Mouse (Mus musculus) erythroid progenitor cell, adult 5-6 weeks (primary cell): Measurements from ENCODE around the gene Fam107b. TPM values are rescaled to one million over a fixed set of nuclear protein-coding genes. Genes with fewer than 3 reads are reported as not detected.
"Not testable (repeated sequence)": the region's sequence is repeated elsewhere in the genome, so short reads cannot be mapped to it uniquely, and the experiment has no call there.

Experiments
- ATAC-seq: replicated peaks from 2 replicates; pipeline ENCODE4 v1.8.0; 2016; ENCODE audit warnings: moderate number of reproducible peaks, mild to moderate bottlenecking, moderate TSS enrichment, inconsistent platforms; ENCODE audit not compliant: poor library complexity, low FRiP score, severe bottlenecking
- total RNA-seq, 2 experiments: library from RNA; stranded (forward) in 1 of 2; stranded (reverse) in 1 of 2; fragments of 150-400 nt in 1 of 2; fragments of 186-747, 209-891 nt in 1 of 2; gene quantifications; 2 replicates each; pipeline versions ENCODE4 v1.2.3 to v1.2.4; 2015 to 2017; ENCODE audit warnings: low replicate concordance in 2 of 2

The Fam107b gene
- total RNA-seq, 2 experiments from 2014 or later: 101 to 288 TPM

DNA sequence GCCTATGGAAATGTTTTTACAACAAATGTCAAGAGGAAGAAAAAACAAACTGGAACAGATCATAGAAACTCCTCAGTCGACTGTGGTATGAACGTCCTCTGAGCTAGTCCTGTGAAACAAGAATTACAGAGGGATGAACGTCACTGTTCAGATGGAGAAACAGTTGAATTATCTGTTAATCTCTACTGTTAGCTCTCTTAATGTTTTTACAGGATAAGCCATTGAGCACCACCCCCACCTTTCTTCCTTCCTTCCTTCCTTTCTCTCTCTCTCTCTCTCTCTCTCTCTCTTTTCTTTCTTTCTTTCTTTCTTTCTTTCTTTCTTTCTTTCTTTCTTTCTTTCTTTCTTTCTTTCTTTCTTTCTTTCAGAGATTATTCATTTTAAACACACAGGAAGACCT lies 135.0 kb downstream of the Fam107b start:
- ATAC-seq: not testable (repeated sequence)

- ATAC-seq: no peak
These were observed 136.9 kb downstream of the Fam107b start for GRCm38 (mm10) chr2:3707236-3707635.

DNA sequence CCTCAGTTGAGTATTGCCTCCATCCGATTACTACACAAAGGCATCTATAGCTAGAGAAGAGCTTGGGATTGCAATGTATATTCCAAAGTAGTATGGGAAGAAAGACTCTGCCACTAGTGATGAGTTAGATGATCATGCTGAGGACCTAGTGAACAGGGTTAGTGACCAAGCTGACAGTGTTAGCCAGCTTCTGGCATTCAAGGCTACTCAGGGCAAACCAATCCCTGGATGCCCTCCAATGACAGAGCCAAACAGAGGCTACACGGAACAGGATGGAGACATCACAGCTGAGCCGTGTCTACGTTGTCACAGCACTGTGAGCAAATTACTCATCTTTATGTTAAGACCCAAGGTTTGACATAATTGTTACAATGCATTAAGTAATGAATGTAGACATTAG lies 138.3 kb downstream of the Fam107b start:
- ATAC-seq: no peak

DNA sequence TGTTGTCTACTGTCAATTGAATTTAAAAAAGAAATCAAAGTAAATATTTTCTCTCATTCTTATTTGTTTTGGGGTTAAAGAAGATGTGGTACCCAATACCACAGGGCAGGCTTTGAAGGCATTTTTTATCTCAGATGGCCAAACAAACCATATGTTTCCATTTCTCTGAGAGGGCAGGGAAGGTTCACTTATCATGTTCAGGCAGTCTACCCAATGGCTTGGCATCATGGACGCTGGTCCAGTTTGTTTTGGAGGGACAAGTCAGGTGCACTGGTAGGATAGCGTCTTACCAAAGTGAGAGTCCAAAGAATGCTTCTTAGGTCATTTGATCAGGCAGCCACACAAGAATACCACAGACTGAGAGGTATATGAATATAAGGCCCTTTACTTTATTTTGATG lies 139.6 kb downstream of the Fam107b start:
- ATAC-seq: peak; percentile 73

DNA sequence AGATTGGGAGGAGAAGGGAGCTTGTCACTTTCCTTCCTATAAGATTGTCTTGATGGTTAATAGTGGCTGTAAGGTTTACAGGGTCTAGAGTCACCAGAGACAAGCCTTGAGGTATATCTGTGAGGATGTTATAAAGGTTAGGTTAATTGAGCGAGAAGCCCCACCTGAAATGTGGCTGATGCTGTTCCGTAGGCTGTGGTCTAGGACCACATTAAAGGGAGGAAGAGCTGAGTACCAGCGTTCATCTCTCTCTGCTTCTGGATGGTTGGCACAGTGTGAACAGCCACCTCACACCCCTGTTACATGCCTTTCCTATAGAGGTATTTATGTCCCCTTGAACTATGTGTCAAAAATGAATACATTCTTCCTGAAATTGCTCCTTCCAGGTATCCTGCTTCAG lies 140.2 kb downstream of the Fam107b start:
- no peak for ATAC-seq

DNA sequence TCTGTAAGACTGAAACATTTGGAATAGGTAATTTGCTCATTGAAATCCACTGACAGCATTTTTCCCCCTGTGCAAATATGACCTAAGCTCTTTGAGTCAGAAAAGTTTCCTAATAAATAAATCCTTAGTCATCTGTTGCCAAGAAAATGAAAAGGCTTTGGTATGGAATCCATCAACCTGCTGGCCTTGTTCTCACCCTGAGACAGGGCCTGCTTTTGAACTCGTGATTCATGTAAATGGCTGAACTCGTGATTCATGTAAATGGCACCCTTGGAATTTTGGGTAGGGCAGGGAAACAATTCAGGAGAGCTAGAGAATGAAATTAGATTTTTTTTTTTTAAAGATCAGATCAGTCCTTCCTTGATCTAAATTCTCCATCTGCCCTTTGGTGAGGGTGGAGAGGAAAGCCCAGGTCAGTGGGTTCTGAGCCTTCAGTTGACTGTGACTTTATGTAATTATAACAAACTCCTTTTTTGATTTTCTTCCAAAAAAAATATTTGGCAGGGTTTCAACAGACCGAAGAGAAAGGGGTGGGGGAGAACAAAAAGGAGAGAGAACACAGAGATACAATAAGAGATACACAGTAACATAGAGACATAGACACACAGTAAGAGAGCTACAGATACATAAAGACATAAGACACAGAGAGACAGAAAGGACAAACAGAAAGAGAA lies 142.2 kb downstream of the Fam107b start:
- ATAC-seq: no peak

DNA sequence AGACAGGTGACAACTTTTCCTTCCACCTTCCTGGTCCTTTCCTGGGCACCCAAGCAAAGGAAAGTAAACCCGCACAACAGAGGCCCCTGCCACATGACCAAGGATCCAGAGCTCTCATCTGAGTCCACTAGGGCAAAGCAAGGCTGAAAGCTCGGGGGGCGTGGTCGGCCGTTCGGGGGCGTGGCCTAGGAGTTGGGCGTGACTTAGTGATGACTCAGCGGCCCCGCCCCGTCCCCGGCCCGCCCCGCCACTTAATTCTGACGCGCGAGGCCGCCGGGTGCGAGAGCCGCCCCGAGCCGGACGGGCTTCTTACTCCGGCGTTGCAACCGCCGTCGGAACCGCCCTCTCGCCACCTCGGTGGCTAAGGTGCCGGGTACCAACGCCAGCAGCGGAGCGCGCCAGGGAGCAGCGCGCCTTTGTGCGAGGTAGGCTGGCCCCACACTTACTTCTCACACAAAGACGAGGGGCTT lies 143.0 kb downstream of the Fam107b start:
- peak; percentile 78 for ATAC-seq

GRCm38 (mm10) chr2:3713682-3714361 lies 143.5 kb downstream of the Fam107b start:
- ATAC-seq: peak; percentile 2; the same call in 1 of the 2 replicates

GRCm38 (mm10) chr2:3714511-3714910 lies 144.2 kb downstream of the Fam107b start:
- ATAC-seq: no peak

DNA sequence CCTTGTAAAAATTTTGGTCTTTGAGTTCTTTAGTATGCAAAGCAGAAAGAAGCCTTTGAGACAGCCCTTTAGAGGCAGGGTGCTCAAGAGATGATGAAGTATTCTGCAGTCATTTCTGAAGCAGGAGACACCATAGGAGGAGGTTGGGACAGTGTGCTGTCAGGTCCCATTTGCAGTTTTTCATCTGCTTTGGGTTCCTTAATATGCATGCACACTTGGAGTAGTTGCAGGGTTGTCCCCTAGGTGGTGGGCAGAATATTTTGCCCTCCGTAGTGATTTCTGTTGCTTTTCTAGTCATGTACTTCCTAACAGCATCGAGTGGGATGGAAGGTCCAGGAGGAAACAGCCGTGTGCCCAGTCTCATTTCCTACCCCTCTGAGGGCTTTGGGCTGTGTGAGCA lies 145.1 kb downstream of the Fam107b start:
- no peak for ATAC-seq

DNA sequence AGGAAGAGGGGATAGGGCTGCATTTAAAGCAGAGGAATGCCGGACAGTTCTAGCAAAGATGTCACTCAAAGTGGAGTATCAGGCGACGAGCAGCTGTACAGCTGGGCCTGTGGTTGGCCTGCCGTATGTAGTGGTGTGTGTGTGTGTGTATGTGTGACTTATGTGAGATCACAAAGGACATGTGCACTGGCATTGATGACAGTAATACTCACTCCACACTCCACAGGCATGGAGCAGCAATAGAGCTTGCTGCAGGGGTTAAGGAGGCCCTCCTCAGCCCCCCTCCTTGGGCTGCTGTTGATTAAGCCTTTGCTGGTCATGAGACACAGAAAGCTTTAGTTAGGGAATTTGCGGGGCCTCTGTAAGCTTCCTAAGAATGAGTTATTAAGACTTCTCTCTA lies 147.0 kb downstream of the Fam107b start:
- ATAC-seq: no peak

GRCm38 (mm10) chr2:3717847-3718246 lies 147.6 kb downstream of the Fam107b start:
- no peak for ATAC-seq

DNA sequence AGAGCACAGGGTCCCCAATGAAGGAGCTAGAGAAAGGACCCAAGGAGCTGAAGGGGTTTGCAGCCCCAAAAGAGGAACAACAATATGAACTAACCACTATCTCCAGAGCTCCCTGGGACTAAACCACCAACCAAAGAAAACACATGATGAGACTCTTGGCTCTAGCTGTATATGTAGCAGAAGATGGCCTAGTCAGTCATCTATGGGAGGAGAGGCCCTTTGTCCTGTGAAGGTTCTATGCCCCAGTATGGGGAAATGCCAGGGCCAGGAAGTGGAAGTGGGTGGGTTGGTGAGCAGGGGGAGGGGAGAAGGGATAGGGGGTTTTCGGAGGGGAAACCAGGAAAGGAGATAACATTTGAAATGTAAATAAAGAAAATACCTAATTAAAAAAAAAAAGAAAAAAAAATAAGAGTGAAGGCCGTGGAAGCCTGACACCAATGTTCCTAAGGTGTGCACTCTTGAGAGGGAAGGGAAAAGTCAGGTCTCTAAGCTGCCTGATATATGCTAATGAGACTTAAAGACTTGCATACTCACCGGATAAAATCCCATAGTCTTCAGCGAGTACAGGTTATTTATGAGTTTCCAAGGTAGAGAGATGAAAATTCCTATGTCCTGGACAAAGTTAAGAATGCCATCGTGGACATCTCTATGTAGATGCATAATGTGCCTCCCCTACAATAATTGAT lies 149.3 kb downstream of the Fam107b start:
- ATAC-seq: not testable (repeated sequence)

- peak; percentile 55 for ATAC-seq
These were observed 150.8 kb downstream of the Fam107b start for GRCm38 (mm10) chr2:3721107-3721506.

DNA sequence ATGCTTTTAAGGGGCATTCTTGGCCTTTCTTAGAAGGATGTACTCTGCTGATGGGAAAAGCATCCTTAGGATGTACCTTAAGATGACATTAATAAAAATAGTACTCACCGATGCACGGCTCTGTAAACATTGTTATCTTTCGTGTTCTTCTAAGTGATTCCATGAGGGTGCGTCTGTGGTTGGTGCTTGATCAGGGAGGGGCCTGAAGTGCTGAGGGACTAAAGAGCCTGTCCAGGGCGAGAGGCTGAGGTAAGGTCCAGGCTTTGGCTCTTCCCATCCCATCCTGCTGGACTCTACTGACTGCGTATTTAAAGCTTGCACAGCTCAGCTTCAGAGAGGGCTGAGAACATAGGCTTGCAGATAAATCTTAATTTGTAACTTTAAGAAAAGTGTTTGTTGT lies 151.7 kb downstream of the Fam107b start:
- 0 out of 2 replicates have a peak, but pooled peaks have one; percentile 50 for ATAC-seq

- no peak for ATAC-seq
These were observed 153.3 kb downstream of the Fam107b start for GRCm38 (mm10) chr2:3723391-3724106.

DNA sequence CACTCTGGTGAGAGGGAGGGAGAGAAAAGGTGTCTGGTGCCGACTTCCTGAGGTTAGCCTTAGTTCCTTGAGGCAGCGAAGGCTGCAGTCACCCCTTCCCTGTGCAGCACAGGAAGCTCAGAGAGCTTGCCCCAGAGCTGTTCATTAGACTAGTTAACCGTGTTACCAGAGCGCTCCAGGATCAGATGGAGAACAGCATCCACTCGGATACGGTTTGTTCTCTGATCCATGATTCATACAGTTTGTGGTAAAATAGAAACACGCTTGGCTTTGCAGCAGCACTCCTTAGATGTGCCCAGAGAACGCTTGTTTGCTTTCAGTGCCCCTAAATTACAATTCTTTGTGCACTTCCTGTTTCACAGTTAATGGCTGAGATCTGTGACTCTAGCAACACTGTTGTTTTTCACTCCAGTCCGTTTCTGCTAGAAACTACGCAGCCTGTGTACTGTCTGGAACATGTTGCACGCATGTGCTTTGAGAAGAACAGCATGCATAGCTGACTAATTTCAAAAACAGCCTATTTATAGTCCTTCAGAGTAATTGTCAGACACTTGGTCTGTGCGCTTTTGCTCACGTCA lies 156.3 kb downstream of the Fam107b start:
- ATAC-seq: no peak

DNA sequence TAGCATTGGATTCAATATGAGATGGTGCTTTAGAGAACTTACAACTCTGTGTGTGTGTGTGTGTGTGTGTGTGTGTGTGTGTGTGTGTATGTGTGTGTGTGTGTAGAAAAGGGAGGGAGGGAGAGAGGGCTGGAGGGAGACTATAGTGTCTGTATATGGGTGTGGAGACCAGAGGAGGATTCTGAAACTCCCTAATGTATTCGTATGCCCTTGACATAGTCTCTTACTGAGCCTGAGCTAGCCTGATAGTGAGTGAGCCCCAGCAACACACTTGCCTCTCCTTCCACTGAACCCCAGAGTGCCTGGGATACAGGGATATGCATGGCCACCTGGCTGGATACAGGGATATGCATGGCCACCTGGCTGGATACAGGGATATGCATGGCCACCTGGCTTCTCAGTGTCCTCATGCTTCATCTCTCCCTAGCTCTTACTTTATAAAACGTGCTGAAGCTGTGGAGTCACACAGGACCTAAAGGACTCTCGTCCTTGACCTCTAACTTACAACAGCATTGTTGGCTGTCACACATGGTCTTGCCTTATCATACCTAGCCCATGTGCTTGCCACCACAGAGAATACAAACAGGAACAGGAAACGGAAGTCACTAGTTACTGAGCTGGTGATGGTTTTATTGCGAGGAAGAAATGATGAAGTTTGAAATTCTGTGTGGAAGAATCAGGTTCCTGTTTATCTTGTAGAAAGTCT lies 157.1 kb downstream of the Fam107b start:
- ATAC-seq: 0 out of 2 replicates have a peak, but pooled peaks have one; percentile 21

GRCm38 (mm10) chr2:3728090-3728489 lies 157.8 kb downstream of the Fam107b start:
- ATAC-seq: no peak
